Mouse (Mus musculus): ENCODE measurements around the gene Ttc32. TPM values are rescaled to one million over a fixed set of nuclear protein-coding genes. Genes with fewer than 3 reads are reported as not detected.

Gene Ttc32
- polyA plus RNA-seq, 1 experiment from 2014 or later: 9.1 TPM

- peak; percentile 92 for DNase-seq
- 57% methylated on average over 8 of the region's 8 CpGs for WGBS
- no peak overlapping the region for H3K4me3 ChIP-seq (replicated peaks; ENCODE audit: low read depth, low read length)
Measured at GRCm38 (mm10) chr12:9052075-9052829, 22.5 kb downstream of the Ttc32 start.

GRCm38 (mm10) chr12:9053345-9053744 lies 23.5 kb downstream of the Ttc32 start:
- H3K36me3 ChIP-seq (ENCODE audit: control insufficient read depth, insufficient read depth, low read length): no peaks in the 10 kb centered on the region
- ATAC-seq (ENCODE audit: low FRiP score, low TSS enrichment): no peak
- 43% methylated on average over 7 of the region's 7 CpGs for WGBS
- H3K9ac ChIP-seq (replicated peaks; ENCODE audit: low read length): no peak overlapping the region
- no peaks in the 10 kb centered on the region for H3K9me3 ChIP-seq (ENCODE audit: control insufficient read depth, low read length)
- H3K4me3 ChIP-seq (replicated peaks; ENCODE audit: low read depth, low read length): no peak overlapping the region
- no peak overlapping the region for H3K27ac ChIP-seq (replicated peaks; ENCODE audit: low read depth, low read length)
- DNase-seq: no peak
- no peaks in the 10 kb centered on the region for H3K4me1 ChIP-seq (ENCODE audit: control insufficient read depth, insufficient read depth, low read length)
- no peaks in the 10 kb centered on the region for H3K27me3 ChIP-seq (ENCODE audit: control insufficient read depth, insufficient read depth, low read length)
- no peak overlapping the region for H3K4me2 ChIP-seq (ENCODE audit: low read length)

More at GRCm38 (mm10) chr12:9052075-9052829, 22.5 kb downstream of the Ttc32 start:
- H3K4me1 ChIP-seq (ENCODE audit: control insufficient read depth, insufficient read depth, low read length): no peaks in the 10 kb centered on the region
- H3K4me2 ChIP-seq (ENCODE audit: low read length): no peak overlapping the region
- ATAC-seq (ENCODE audit: low FRiP score, low TSS enrichment): peak; percentile 84
- H3K27me3 ChIP-seq (ENCODE audit: control insufficient read depth, insufficient read depth, low read length): no peaks in the 10 kb centered on the region
- no peak overlapping the region for H3K9ac ChIP-seq (replicated peaks; ENCODE audit: low read length)
- no peaks in the 10 kb centered on the region for H3K9me3 ChIP-seq (ENCODE audit: control insufficient read depth, low read length)
- H3K27ac ChIP-seq (replicated peaks; ENCODE audit: low read depth, low read length): no peak overlapping the region
- H3K36me3 ChIP-seq (ENCODE audit: control insufficient read depth, insufficient read depth, low read length): no peaks in the 10 kb centered on the region

- no peak overlapping the region for H3K4me2 ChIP-seq (ENCODE audit: low read length)
- 73% methylated on average over 2 of the region's 2 CpGs for WGBS
- H3K4me1 ChIP-seq (ENCODE audit: control insufficient read depth, insufficient read depth, low read length): no peaks in the 10 kb centered on the region
Measured at GRCm38 (mm10) chr12:9054012-9054411, 24.2 kb downstream of the Ttc32 start.

GRCm38 (mm10) chr12:9055269-9055668 lies 25.5 kb downstream of the Ttc32 start:
- H3K27ac ChIP-seq (replicated peaks; ENCODE audit: low read depth, low read length): no peak overlapping the region
- H3K4me2 ChIP-seq (ENCODE audit: low read length): no peak overlapping the region
- no peaks in the 10 kb centered on the region for H3K4me1 ChIP-seq (ENCODE audit: control insufficient read depth, insufficient read depth, low read length)
- no peaks in the 10 kb centered on the region for H3K27me3 ChIP-seq (ENCODE audit: control insufficient read depth, insufficient read depth, low read length)
- H3K4me3 ChIP-seq (replicated peaks; ENCODE audit: low read depth, low read length): no peak overlapping the region
- no peaks in the 10 kb centered on the region for H3K9me3 ChIP-seq (ENCODE audit: control insufficient read depth, low read length)
- WGBS: 81% methylated on average over 11 of the region's 11 CpGs
- H3K9ac ChIP-seq (replicated peaks; ENCODE audit: low read length): no peak overlapping the region
- ATAC-seq (ENCODE audit: low FRiP score, low TSS enrichment) (no peak), DNase-seq (no peak)
- no peaks in the 10 kb centered on the region for H3K36me3 ChIP-seq (ENCODE audit: control insufficient read depth, insufficient read depth, low read length)

More at GRCm38 (mm10) chr12:9054012-9054411, 24.2 kb downstream of the Ttc32 start:
- H3K36me3 ChIP-seq (ENCODE audit: control insufficient read depth, insufficient read depth, low read length): no peaks in the 10 kb centered on the region
- H3K9ac ChIP-seq (replicated peaks; ENCODE audit: low read length): no peak overlapping the region
- no peak overlapping the region for H3K27ac ChIP-seq (replicated peaks; ENCODE audit: low read depth, low read length)
- no peaks in the 10 kb centered on the region for H3K9me3 ChIP-seq (ENCODE audit: control insufficient read depth, low read length)
- DNase-seq (no peak), ATAC-seq (ENCODE audit: low FRiP score, low TSS enrichment) (no peak)
- no peaks in the 10 kb centered on the region for H3K27me3 ChIP-seq (ENCODE audit: control insufficient read depth, insufficient read depth, low read length)
- no peak overlapping the region for H3K4me3 ChIP-seq (replicated peaks; ENCODE audit: low read depth, low read length)

GRCm38 (mm10) chr12:9059502-9059901 lies 29.7 kb downstream of the Ttc32 start:
- H3K27ac ChIP-seq (replicated peaks; ENCODE audit: low read depth, low read length): no peak overlapping the region
- no peaks in the 10 kb centered on the region for H3K4me1 ChIP-seq (ENCODE audit: control insufficient read depth, insufficient read depth, low read length)
- ATAC-seq (ENCODE audit: low FRiP score, low TSS enrichment) (no peak), DNase-seq (no peak)
- H3K4me3 ChIP-seq (replicated peaks; ENCODE audit: low read depth, low read length): no peak overlapping the region
- 85% methylated on average over 3 of the region's 3 CpGs for WGBS
- no peak overlapping the region for H3K4me2 ChIP-seq (ENCODE audit: low read length)
- no peaks in the 10 kb centered on the region for H3K36me3 ChIP-seq (ENCODE audit: control insufficient read depth, insufficient read depth, low read length)
- H3K9ac ChIP-seq (replicated peaks; ENCODE audit: low read length): no peak overlapping the region
- no peaks in the 10 kb centered on the region for H3K27me3 ChIP-seq (ENCODE audit: control insufficient read depth, insufficient read depth, low read length)
- H3K9me3 ChIP-seq (ENCODE audit: control insufficient read depth, low read length): no peaks in the 10 kb centered on the region

- Histone ChIP-seq H3K4me3 (replicated peaks; ENCODE audit: low read depth, low read length) (no peak overlapping the region), H3K9ac (replicated peaks; ENCODE audit: low read length) (no peak overlapping the region), H3K4me2 (ENCODE audit: low read length) (no peak overlapping the region), H3K36me3 (ENCODE audit: control insufficient read depth, insufficient read depth, low read length) (no peaks in the 10 kb centered on the region), H3K4me1 (ENCODE audit: control insufficient read depth, insufficient read depth, low read length) (no peaks in the 10 kb centered on the region), H3K9me3 (ENCODE audit: control insufficient read depth, low read length) (no peaks in the 10 kb centered on the region), H3K27me3 (ENCODE audit: control insufficient read depth, insufficient read depth, low read length) (no peaks in the 10 kb centered on the region), H3K27ac (replicated peaks; ENCODE audit: low read depth, low read length) (no peak overlapping the region)
- WGBS: 92% methylated on average over 9 of the region's 9 CpGs
- ATAC-seq (ENCODE audit: low FRiP score, low TSS enrichment): no peak
- DNase-seq: no peak
Measured at GRCm38 (mm10) chr12:9059965-9060364, 30.2 kb downstream of the Ttc32 start.

- no peak for ATAC-seq (ENCODE audit: low FRiP score, low TSS enrichment)
- Histone ChIP-seq H3K9me3 (ENCODE audit: control insufficient read depth, low read length) (no peaks in the 10 kb centered on the region), H3K4me1 (ENCODE audit: control insufficient read depth, insufficient read depth, low read length) (no peaks in the 10 kb centered on the region), H3K27ac (replicated peaks; ENCODE audit: low read depth, low read length) (no peak overlapping the region), H3K9ac (replicated peaks; ENCODE audit: low read length) (no peak overlapping the region), H3K4me2 (ENCODE audit: low read length) (no peak overlapping the region), H3K36me3 (ENCODE audit: control insufficient read depth, insufficient read depth, low read length) (no peaks in the 10 kb centered on the region), H3K27me3 (ENCODE audit: control insufficient read depth, insufficient read depth, low read length) (no peaks in the 10 kb centered on the region), H3K4me3 (replicated peaks; ENCODE audit: low read depth, low read length) (no peak overlapping the region)
- no peak for DNase-seq
- 68% methylated on average over 6 of the region's 6 CpGs for WGBS
Measured at GRCm38 (mm10) chr12:9063611-9064010, 33.8 kb downstream of the Ttc32 start.

- no peak for ATAC-seq (ENCODE audit: low FRiP score, low TSS enrichment)
- H3K4me3 ChIP-seq (replicated peaks; ENCODE audit: low read depth, low read length): no peak overlapping the region
- 88% methylated on average over 1 of the region's 1 CpGs for WGBS
- no peaks in the 10 kb centered on the region for H3K4me1 ChIP-seq (ENCODE audit: control insufficient read depth, insufficient read depth, low read length)
- H3K27me3 ChIP-seq (ENCODE audit: control insufficient read depth, insufficient read depth, low read length): no peaks in the 10 kb centered on the region
- H3K4me2 ChIP-seq (ENCODE audit: low read length): no peak overlapping the region
- H3K36me3 ChIP-seq (ENCODE audit: control insufficient read depth, insufficient read depth, low read length): no peaks in the 10 kb centered on the region
- H3K9ac ChIP-seq (replicated peaks; ENCODE audit: low read length): no peak overlapping the region
- no peaks in the 10 kb centered on the region for H3K9me3 ChIP-seq (ENCODE audit: control insufficient read depth, low read length)
- no peak overlapping the region for H3K27ac ChIP-seq (replicated peaks; ENCODE audit: low read depth, low read length)
- DNase-seq: no peak
Measured at GRCm38 (mm10) chr12:9071058-9071457, 41.3 kb downstream of the Ttc32 start.

GRCm38 (mm10) chr12:9071493-9071892 lies 41.7 kb downstream of the Ttc32 start:
- Histone ChIP-seq H3K9me3 (ENCODE audit: control insufficient read depth, low read length) (no peaks in the 10 kb centered on the region), H3K27ac (replicated peaks; ENCODE audit: low read depth, low read length) (no peak overlapping the region), H3K36me3 (ENCODE audit: control insufficient read depth, insufficient read depth, low read length) (no peaks in the 10 kb centered on the region), H3K4me1 (ENCODE audit: control insufficient read depth, insufficient read depth, low read length) (no peaks in the 10 kb centered on the region), H3K4me2 (ENCODE audit: low read length) (no peak overlapping the region), H3K27me3 (ENCODE audit: control insufficient read depth, insufficient read depth, low read length) (no peaks in the 10 kb centered on the region), H3K9ac (replicated peaks; ENCODE audit: low read length) (no peak overlapping the region), H3K4me3 (replicated peaks; ENCODE audit: low read depth, low read length) (no peak overlapping the region)
- DNase-seq (peak; percentile 44), ATAC-seq (ENCODE audit: low FRiP score, low TSS enrichment) (peak; percentile 57; the same call in 1 of the 2 replicates)
- 41% methylated on average over 4 of the region's 4 CpGs for WGBS
